Mouse (Mus musculus): Measurements from ENCODE around the gene Ccdc12.

DNA sequence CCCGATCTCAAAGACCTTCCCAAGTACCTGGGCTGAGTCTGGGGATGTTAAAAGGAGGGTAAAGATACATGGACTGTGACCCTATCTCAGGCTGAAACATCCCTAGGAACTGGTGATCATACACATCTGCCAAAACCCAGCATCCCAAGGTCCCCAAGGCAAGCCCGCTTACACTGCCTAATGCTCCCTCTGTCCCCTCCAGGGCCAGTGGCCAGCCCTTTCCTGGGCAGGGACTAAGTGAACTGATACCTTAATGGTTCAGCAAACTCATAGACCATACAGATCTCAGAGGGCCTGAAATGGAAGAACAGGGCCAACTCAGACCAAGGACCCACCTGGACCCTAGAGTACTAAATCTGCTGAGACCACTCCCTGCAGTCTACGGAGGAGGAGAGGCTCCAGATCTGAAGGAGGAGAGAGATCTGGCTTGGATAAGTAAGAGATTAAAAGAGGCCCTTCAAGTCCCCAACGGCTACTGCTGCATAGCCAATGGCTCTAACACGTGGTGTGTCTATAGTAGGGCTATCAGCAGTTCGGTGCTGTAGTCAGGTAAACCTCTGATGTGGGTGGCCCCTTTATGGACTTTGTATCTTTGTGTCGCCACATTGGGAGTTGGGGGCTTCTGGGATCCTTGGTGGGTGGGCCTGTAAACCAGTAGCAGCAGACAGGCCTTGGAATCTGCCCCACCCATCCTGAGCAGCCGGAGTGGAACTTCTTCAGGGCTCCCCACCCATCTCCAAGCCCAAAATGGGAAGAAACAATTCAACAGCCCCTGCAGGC lies 32.7 kb upstream of the Ccdc12 start:
- TF ChIP-seq GATA1 (IDR thresholded peaks at IDR 0.05; ENCODE audit: low read length) (no peak), TAL1 (IDR thresholded peaks at IDR 0.05; ENCODE audit: low read length) (no peak)

Measured in erythroblast, embryonic 14.5 days (primary cell).